Mouse (Mus musculus): ENCODE data around the gene Bach1.

DNA sequence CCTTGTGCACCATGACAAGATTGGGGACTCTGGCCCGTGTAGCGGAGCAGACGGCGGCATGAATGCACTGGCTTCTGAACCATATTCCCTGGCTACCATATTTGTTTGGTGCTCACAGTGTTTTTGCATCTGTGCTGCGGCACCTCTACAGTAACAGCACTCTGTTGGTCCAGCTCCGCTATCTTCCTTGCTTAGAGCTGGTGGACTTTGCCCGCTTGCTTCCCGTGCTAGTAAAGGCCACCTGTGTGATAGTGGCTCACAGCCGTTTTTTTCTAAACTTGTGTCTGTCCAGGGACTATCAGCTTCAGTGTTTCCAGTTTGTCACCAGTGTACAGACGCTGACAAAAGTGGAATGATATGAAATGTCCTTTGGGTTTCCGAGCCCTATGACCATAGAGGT is 59.3 kb downstream of the Bach1 start:
- TF ChIP-seq CTCF (IDR thresholded peaks at IDR 0.05; ENCODE audit: extremely low read depth, insufficient read depth, insufficient read length, insufficient replicate concordance) = no peak
- no peak for TF ChIP-seq POLR2A (IDR thresholded peaks at IDR 0.05; ENCODE audit: low read depth, low read length)

All from spleen, adult 2 months (tissue).